Mouse (Mus musculus) thymus, postnatal 4 days (tissue): ENCODE results near the gene Wfdc2.
"Not testable (repeated sequence)": the region's sequence is repeated elsewhere in the genome, so short reads cannot be mapped to it uniquely, and the experiment has no call there.

ENCODE experiments used
- DNase-seq: peaks from one replicate; pipeline ENCODE4 v3.0.0; 2021

The Wfdc2 gene

GRCm38 (mm10) chr2:164549963-164550894, 12.0 kb upstream of the Wfdc2 start:
- no peak for DNase-seq

GRCm38 (mm10) chr2:164550895-164551269, 11.3 kb upstream of the Wfdc2 start:
- DNase-seq, result no peak

DNA sequence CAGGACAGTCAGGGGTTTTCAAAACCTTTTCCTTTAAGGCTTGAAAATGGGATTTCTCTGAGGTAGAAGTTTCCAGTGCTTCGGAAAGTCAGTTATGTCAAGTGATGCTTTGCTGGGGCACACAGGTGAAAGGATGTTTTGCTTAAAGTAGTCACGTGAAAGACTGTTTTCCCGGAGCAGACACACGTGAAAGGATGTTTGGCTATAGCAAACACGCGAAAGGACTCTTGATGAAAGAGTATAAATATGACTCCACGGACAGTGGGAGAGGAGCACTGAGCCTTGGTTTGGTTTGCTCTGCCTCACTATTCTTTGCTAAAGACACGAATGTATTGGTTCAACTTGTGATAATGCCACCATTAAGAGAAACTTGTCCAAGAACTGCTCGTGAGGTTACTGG, 10.7 kb upstream of the Wfdc2 start:
- DNase-seq, result no peak

- DNase-seq, result no peak
Measured at GRCm38 (mm10) chr2:164558426-164558825, 3.8 kb upstream of the Wfdc2 start.

GRCm38 (mm10) chr2:164558991-164559645, 3.1 kb upstream of the Wfdc2 start:
- no peak for DNase-seq

- no peak for DNase-seq
Measured at GRCm38 (mm10) chr2:164560106-164560505, 2.1 kb upstream of the Wfdc2 start.

GRCm38 (mm10) chr2:164563339-164564038, 1.3 kb downstream of the Wfdc2 start:
- peak; percentile 28 for DNase-seq

- no peak for DNase-seq
Measured at GRCm38 (mm10) chr2:164564346-164564745, 2.1 kb downstream of the Wfdc2 start.

- peak; percentile 15 for DNase-seq
Measured at GRCm38 (mm10) chr2:164566997-164567396, 4.8 kb downstream of the Wfdc2 start.

DNA sequence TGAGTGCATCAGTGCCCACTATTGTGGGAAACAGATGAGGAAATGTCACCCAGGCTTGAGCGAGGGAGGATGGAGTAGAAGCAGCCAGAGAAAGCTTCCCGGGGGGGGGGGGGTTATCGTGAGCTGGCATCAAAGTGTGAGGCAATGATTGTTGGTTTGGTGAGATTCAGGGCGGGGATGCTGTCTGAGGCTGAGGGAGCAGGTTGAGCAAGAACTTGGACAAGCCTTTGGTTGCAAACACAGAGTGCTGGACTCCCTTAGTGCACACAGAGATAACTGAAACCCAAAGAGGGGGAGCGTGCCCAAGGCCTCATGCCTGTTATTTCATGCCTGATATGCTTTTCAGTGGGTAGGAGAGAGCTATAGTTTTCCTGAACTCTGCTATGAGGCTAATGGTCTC, 5.2 kb downstream of the Wfdc2 start:
- no peak for DNase-seq

DNA sequence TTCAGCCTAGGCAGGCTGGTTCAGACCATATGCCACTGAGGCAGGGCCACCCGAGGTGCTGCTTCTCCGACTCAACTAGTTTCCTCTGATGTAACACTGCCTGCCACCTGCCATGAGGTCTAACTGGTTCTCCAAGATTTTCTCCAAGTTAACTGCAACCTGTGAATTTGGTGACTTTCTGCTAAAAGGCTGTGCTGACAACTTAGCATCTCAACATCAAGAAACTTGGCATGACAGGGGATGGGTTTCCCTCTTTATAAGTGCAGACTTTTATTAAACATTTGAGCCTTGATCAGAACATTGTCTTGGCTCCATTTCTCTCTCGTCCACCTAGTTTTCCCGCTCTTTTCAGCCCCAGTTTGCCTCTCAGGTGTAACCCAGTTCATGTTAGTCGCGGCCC, 11.1 kb downstream of the Wfdc2 start, which contains the start of gene Spint3:
Gene Spint3, minus strand, starts transcription at position 101 of the 400 bp plus-strand sequence.
- not testable (repeated sequence) for DNase-seq

- DNase-seq, result not testable (repeated sequence)
Measured at GRCm38 (mm10) chr2:164585025-164585725, 23.0 kb downstream of the Wfdc2 start, which contains the start of gene Wfdc6a. Gene Wfdc6a, minus strand, starts transcription at chr2:164585447.

GRCm38 (mm10) chr2:164592014-164592413, 29.8 kb downstream of the Wfdc2 start:
- no peak for DNase-seq

DNA sequence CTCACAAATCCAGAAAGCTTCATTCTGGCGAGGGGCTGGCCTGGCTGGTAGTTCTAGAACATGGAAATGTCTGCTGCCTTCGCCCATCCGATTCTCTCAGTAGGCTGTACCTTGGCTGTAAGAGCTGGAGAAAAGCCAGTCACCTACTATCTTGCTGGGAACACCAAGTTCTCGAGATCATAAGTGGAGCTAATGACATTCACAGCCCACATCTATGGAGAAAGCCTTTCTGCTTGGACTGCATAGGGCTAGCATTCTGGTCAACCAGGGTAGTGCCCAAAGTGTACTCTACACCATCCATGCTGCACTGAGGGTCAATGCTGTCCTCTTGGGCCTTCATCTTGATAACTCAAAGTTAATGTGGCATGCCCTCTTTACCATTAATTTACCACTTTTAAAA, 31.3 kb downstream of the Wfdc2 start, which contains the start of gene Eppin:
Gene Eppin, minus strand, starts transcription at position 101 of the 400 bp plus-strand sequence.
- DNase-seq, result no peak

DNA sequence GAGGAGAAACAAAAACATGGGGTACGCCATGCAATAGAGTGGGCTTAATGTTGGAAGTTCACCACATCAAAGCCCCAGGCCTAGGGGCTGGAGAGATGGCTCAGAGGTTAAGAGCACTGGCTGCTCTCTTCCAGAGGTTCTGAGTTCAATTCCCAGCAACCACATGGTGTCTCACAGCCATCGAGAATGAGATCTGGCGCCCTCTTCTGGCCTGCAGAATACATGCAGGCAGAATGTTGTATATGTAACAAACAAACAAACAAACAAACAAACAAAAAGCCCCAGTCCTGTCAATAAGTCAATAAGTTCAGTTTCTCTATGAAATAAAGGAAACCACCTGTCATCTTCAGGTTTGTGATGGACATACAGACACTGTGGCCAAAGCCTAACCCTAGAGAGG, 38.0 kb downstream of the Wfdc2 start:
- no peak for DNase-seq

DNA sequence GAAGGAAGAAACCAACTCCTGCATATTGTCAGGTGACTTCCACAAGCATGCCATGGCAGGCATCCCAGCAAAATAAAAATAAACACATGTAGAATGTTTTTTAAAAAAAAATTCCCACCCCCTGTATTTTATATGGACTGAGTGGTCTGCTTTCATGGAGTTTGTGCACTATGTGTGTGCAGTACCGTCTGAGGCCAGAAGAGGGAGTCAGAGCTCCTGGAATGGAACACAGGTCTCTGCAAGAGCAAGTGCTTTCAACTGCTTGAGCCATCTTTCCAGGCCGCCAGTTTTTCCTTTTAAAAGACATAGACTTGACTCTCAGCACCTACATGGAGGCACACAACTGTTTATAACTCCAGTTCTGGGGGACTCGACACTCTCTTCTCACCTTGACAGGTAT, 41.3 kb downstream of the Wfdc2 start:
- DNase-seq, result no peak

- no peak for DNase-seq
Measured at GRCm38 (mm10) chr2:164604411-164604810, 42.2 kb downstream of the Wfdc2 start.

DNA sequence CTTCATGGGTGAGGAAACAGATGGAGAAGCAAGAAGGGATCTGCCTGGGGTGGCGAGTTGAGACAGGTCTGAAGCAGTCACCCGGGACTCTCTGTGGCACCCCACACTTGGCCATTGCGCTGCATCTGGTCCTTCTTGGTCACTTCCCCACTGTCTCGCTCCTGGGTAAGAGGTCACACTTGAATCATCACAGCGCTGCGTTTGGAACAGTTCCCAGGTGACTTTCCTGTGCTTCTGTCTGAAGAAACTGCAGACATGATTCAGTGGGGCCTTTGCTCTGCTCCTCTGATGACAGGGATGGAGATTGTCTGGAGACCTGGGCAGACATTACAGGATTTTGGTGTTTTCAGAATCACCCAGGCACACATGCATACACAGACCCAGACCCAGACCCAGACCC, 46.6 kb downstream of the Wfdc2 start:
- no peak for DNase-seq

DNA sequence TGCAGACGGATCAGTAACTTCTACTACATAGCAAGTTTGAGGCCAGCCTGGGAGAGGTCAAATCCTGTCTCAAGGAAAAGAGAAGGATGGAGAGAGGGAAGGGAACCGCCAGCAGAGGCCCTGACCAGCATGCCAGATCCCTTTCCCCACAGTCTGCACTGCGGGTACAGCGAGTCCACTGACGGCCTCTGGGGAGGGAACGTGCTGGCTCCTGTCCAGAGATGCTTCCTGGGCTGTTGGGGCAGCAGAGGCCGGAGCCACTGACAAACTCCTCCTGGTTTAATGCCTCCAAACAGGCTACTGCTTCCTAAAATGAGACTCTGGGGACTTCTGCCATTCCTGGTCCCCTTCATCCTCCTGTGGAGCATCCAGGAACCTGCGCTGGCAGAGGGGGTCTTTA, 51.3 kb downstream of the Wfdc2 start, which contains the start of the genes Wfdc6b and Wfdc8:
Gene Wfdc6b, plus strand, starts transcription at position 52 of the 400 bp plus-strand sequence.
Gene Wfdc8, minus strand, starts transcription at position 156 of the 400 bp plus-strand sequence.
- not testable (repeated sequence) for DNase-seq

GRCm38 (mm10) chr2:164615386-164615785, 53.2 kb downstream of the Wfdc2 start:
- no peak for DNase-seq
